Mouse (Mus musculus): ENCODE measurements around the gene Mrm2. TPM values are rescaled to one million over a fixed set of nuclear protein-coding genes. Genes with fewer than 3 reads are reported as not detected.
"Not testable (repeated sequence)": the region's sequence is repeated elsewhere in the genome, so short reads cannot be mapped to it uniquely, and the experiment has no call there.

Gene Mrm2
- polyA plus RNA-seq (2015; fragmentation: Nextera tagmentation; extraction: Ambion mirVana), result 20.2 and 21.5 TPM in 2 replicates

DNA sequence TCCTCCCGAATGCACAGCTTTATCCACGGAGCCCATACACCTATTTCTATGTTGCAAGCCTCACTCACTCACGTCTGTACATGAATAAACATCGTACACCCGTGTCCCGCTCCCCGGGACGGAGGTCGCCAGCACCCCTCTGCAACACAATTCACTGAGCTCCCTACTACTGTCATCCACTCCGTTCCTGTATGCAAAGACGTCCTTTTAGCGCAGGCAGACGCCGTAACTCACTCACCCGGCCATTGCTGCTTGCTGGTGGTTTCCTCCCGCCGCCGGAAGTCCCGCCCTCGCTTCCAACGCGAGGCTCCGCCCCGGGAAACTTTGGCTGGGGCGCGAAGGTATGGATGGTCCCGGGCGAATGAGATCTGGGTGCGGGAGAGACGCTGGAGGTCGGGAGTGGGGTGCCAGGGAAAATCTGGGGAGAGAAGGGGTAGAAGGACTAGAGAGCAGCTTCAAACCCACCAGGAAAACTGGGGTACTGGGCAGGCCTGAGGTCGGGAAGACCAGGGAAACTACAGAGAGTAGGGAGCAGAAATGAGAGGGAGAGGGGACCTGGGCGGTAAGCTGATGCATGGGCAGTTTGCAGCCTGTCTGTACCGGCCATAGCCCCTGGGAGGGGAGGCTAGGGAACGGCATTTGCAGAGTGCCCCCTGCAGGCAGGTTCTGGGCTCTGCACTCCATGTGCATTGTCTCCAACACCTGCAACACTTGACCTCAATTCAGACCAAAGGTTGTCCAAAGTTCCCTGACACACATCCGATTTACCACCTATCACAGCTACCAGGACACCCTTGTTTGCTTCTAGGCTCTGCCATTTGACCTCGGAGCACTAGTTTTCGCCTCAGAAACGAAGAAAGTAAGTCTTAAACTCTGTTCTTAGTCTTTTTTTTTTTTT, at the start of gene Mrm2:
Gene Mrm2, minus strand, starts transcription at position 284 of the 898 bp plus-strand sequence.
- Histone ChIP-seq H3K9ac (peak within 1 kb of the TSS; percentile 83), H3K9me3 (no peaks in the 10 kb centered on the region), H3K4me1 (replicated peaks) (peaks cover 20% of the 10 kb centered on the region), H3K27ac (peak within 1 kb of the TSS; percentile 84), H3K4me2 (peak within 1 kb of the TSS; percentile 67), H3K4me3 (peak within 1 kb of the TSS; percentile 61), H3K27me3 (no peaks in the 10 kb centered on the region), H3K36me3 (peaks cover 27% of the 10 kb centered on the region)
- WGBS, result 2% methylated on average over 39 of the region's 39 CpGs
- ATAC-seq (ENCODE audit: low FRiP score), result peak; percentile 84

DNA sequence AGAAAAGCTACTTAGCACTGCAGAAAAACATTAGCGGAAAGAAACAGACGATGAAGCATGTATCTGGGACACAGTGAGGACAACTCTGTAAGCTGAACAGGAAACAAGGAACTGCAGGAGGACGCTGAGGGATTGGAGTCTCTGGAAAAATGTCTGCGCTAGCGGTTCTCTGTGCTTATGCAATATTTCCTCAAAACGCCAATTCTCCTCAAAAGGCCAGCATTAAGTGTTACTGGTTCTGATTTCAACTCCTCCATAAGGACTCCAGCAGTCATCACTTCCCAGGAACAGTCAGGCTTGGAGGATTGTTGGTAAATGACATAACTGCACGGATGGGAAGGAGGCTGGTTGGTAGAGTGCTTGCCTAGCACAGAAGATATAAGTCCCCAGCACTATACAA, 49.5 kb upstream of the Mrm2 start:
- Histone ChIP-seq H3K27ac (no peak overlapping the region), H3K9me3 (no peaks in the 10 kb centered on the region), H3K9ac (no peak overlapping the region), H3K4me1 (replicated peaks) (peaks cover 10% of the 10 kb centered on the region), H3K4me2 (no peak overlapping the region), H3K36me3 (no peaks in the 10 kb centered on the region; the same call in 1 of the 2 replicates), H3K4me3 (no peak overlapping the region), H3K27me3 (no peaks in the 10 kb centered on the region)
- ATAC-seq (ENCODE audit: low FRiP score), result no peak
- 92% methylated on average over 7 of the region's 7 CpGs for WGBS

DNA sequence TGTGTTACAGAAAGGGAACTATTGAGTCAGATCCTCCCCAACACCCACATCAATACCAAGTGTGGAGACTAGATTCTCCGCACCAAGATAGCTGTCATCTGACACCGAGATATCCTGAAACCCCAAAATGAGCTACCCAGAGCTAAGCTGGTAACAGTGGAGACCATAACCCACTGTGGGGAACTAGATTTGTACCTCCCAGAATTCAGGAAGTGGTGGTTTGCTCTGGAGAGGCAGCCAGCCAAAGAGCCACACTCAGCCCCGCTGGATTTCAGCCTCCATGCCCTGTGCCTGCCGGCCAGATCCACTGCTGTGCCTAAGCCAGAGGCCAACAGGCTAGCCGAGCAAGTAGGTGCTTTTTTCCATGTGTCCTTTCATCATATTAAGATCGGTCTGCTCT, 47.6 kb upstream of the Mrm2 start:
- Histone ChIP-seq H3K4me1 (replicated peaks) (peaks cover 13% of the 10 kb centered on the region), H3K27ac (no peak overlapping the region), H3K9me3 (no peaks in the 10 kb centered on the region), H3K4me2 (no peak overlapping the region), H3K4me3 (no peak overlapping the region), H3K36me3 (no peaks in the 10 kb centered on the region; the same call in 1 of the 2 replicates), H3K27me3 (no peaks in the 10 kb centered on the region), H3K9ac (no peak overlapping the region)
- ATAC-seq (ENCODE audit: low FRiP score), result no peak
- whole genome bisulfite sequencing, result 85% methylated on average over 6 of the region's 6 CpGs

DNA sequence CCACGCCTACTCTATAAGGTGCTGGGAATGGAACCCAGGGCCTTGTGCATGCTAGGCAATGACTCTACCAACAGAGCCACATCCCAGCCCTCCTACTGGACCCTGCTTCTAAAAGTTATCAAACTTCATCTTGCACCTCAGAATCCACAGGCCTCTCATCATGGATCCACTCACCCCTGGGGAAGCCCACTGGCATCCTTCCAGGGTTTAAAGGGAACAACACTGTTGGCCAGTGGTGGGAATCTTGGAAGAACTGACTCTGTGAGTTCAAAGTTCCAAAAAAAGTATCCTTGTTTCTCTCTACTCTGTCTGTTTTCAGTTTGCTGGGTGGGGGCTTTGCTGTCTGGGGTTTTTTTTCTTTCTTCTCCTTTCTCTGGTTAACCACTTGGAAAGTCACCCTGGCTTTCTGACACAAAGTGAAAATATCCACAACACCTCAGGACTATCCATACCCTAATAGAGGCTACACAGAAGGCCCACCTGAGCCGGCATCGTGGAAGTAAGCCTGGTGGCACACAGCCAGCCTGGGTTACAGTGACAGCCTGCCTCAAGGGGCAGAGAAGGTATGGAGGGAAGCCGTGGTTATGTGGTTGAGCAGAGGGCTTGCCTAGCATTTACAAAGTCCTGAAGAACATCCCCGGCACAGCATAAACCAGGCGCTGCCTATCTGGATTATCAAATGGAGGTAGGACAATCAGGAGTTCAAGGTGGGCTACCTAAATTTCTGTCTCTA, 46.6 kb upstream of the Mrm2 start:
- ATAC-seq (ENCODE audit: low FRiP score), result no peak
- Histone ChIP-seq H3K9ac (no peak overlapping the region), H3K36me3 (no peaks in the 10 kb centered on the region; the same call in 1 of the 2 replicates), H3K4me1 (replicated peaks) (peaks cover 13% of the 10 kb centered on the region), H3K27me3 (no peaks in the 10 kb centered on the region), H3K27ac (no peak overlapping the region), H3K4me2 (no peak overlapping the region), H3K4me3 (no peak overlapping the region), H3K9me3 (no peaks in the 10 kb centered on the region)
- 94% methylated on average over 6 of the region's 6 CpGs for WGBS

DNA sequence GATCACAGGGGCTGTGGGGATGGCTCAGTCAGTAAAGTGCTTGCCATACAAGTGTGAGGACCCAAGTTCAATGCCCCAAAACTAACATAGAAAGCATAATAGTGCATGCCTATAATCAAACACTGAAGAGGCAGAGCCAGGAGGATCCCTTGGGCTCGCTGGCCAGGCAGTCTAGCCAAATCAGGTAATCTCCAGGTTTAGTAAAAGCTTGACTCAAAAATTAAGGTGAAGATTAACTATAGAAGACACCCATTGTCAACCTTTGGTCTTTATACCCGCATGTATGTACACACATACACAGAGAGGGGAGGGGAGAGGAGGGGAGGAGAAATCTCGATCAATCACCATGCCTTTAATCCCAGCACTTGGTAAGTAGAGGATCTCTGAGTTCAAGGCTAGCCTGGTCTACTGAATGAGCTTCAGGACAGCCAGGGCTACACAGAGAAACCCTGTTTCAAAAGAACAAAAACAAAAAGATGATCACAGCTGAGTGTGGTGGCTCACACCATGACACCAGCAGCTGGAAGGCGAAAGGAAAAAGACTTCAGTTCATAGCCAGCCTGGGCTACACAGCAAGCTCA, 43.6 kb upstream of the Mrm2 start:
- Histone ChIP-seq H3K27me3 (no peaks in the 10 kb centered on the region), H3K36me3 (no peaks in the 10 kb centered on the region), H3K4me2 (no peak overlapping the region), H3K4me1 (replicated peaks) (peaks cover 13% of the 10 kb centered on the region), H3K9ac (no peak overlapping the region), H3K9me3 (no peaks in the 10 kb centered on the region), H3K27ac (no peak overlapping the region), H3K4me3 (no peak overlapping the region)
- WGBS, result 92% methylated on average over 4 of the region's 4 CpGs
- no peak for ATAC-seq (ENCODE audit: low FRiP score)

DNA sequence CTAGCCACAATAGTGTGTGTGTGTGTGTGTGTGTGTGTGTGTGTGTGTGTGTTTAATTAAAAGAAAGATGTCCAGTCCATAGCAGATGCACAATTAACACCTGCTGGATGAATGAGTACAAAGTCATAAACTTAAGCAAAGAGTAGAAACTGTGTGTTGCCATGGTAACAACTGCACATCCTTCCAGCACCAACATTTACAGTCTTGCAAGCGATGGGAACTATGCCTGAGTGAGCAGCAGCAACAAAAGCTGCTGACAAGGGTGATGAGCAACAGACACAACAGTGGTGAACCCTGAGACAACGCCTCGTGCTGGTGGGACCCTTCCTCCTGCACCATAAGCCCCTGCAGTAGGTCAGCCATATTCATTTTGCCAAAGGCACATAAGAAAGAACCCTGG, 42.5 kb upstream of the Mrm2 start:
- Histone ChIP-seq H3K4me1 (replicated peaks) (peaks cover 10% of the 10 kb centered on the region), H3K27me3 (no peaks in the 10 kb centered on the region), H3K9me3 (no peaks in the 10 kb centered on the region), H3K27ac (no peak overlapping the region), H3K4me3 (no peak overlapping the region), H3K36me3 (no peaks in the 10 kb centered on the region), H3K9ac (peak overlapping the region; percentile 29; the same call in 1 of the 2 replicates), H3K4me2 (no peak overlapping the region)
- no peak for ATAC-seq (ENCODE audit: low FRiP score)
- 41% methylated on average over 3 of the region's 3 CpGs for WGBS

DNA sequence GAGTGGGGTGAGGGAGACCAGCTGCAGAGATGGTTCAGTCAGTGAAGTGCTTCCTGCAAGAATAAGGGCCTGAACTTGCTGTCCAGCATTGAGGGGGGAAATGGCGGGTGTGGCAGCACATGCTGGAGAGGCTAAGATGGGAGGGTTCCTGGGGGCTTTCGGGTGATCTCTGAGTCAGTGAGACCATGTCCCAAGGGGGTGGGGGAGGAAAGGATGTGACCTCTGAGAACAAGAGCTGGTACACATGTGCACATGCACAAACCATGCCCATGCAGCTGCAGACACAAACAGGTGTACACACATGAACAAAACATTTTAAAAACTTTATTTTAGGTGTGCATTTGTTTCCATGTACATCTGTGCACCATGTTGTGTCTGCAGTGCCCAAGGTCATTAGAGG, 42.0 kb upstream of the Mrm2 start:
- Histone ChIP-seq H3K27me3 (no peaks in the 10 kb centered on the region), H3K9ac (no peak overlapping the region), H3K36me3 (no peaks in the 10 kb centered on the region), H3K9me3 (no peaks in the 10 kb centered on the region), H3K4me2 (no peak overlapping the region), H3K27ac (no peak overlapping the region), H3K4me1 (replicated peaks) (peaks cover 10% of the 10 kb centered on the region), H3K4me3 (no peak overlapping the region)
- 85% methylated on average over 2 of the region's 2 CpGs for WGBS
- no peak for ATAC-seq (ENCODE audit: low FRiP score)

DNA sequence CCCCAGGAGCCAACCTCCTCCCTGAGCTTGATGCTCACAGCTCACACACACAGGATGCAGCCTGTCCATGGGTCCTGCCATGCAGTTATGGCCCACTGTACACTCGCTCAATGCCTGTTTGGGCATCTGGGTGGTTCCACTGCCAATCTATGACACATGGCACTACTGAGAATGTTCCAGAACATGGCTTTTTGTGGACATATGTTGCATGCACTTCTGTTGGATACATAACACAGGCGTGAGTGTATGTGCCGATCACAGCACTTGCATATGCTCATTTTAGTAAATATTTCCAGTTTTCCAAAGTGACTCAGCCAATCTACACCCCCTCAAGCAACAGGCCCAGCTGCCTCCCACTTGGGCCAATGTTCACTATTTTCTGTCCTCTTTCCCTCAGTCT, 40.0 kb upstream of the Mrm2 start:
- WGBS, result 97% methylated on average over 3 of the region's 3 CpGs
- Histone ChIP-seq H3K4me1 (replicated peaks) (peaks cover 10% of the 10 kb centered on the region), H3K27me3 (no peaks in the 10 kb centered on the region), H3K9ac (no peak overlapping the region), H3K4me3 (no peak overlapping the region), H3K27ac (no peak overlapping the region), H3K9me3 (no peaks in the 10 kb centered on the region), H3K4me2 (no peak overlapping the region), H3K36me3 (no peaks in the 10 kb centered on the region)
- no peak for ATAC-seq (ENCODE audit: low FRiP score)

DNA sequence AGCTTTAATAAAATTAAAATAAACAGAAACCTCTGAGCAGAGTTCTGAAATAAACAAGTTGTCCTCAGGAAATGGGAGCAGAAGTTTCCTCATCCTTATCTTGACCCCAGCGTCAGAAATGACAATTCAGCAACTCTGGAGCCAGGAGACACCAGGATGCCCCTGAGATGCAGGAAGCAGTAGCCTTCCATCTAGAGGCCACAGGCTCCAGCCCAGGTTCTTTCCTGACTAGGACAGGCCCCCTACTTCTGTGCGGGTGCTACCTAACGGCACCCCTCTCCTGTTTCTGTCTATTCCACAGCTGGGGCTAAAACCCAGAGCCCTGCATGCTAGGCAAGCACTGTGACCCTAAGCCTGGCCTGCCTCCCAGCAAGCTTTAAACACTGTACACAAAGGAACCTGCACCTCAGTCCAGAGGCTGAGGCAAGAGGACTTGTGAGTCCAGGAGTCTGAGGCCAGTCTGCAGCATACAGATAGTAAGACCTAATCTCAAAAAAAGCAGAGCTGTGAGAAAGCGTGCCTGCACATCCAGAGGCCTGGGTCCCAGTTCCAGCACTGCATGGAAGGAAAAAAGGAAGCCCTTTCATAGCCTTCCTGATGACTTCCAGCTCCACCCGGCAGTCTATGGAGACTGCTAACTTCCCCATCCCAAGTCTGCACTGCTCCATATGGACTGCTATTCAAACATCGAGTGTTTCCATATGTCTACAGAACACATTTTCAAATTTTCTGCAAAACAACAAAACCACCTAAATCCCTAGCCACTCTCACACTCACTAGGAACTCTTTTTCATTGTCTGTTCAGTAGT, 39.0 kb upstream of the Mrm2 start:
- Histone ChIP-seq H3K36me3 (no peaks in the 10 kb centered on the region), H3K4me3 (no peak overlapping the region), H3K4me1 (replicated peaks) (peaks cover 10% of the 10 kb centered on the region), H3K9ac (no peak overlapping the region), H3K27me3 (no peaks in the 10 kb centered on the region), H3K27ac (no peak overlapping the region), H3K9me3 (no peaks in the 10 kb centered on the region), H3K4me2 (no peak overlapping the region)
- WGBS, result 89% methylated on average over 6 of the region's 6 CpGs
- ATAC-seq (ENCODE audit: low FRiP score), result no peak

DNA sequence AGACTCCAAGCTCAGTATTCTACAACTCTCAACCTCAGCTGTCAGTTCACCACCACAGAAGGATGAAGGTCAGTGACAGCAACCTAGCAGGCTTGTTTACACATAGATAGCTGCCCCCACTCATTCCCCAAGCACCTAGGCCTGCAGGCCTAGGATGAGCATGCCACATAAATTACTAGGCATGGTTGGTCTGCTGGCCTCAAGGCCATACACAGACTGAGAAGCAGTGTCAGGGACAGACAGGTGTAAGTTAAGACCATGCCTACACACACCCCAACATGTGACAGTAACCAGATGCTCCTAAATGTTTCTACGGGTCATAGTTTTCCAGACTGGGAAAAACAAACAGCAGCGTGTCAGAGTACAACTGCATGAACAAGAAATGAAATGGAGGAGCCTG, 37.8 kb upstream of the Mrm2 start:
- Histone ChIP-seq H3K27ac (no peak overlapping the region), H3K4me2 (no peak overlapping the region), H3K4me3 (no peak overlapping the region), H3K27me3 (no peaks in the 10 kb centered on the region), H3K36me3 (no peaks in the 10 kb centered on the region), H3K9ac (no peak overlapping the region), H3K4me1 (replicated peaks) (peaks cover 8% of the 10 kb centered on the region), H3K9me3 (no peaks in the 10 kb centered on the region)
- 93% methylated on average over 2 of the region's 2 CpGs for WGBS
- no peak for ATAC-seq (ENCODE audit: low FRiP score)

DNA sequence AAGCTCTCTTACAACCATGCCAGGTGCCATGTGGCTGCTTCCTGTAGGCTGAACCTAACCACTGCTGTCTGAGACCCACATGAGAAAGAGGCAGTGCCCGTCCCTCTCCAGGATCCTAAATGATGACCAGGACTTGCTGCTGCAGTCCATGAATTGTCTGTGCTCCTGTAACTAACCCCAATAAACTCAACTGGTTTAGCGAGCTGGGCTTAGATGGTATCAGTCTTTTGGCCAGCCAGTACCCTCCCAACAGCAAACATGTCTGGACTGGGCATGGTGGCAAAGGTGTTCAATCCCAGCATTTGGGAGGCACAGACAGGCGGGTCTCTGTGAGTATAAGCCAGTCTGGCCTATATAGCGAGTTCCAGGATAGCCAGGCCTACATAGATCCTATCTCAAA, 37.2 kb upstream of the Mrm2 start:
- Histone ChIP-seq H3K9ac (no peak overlapping the region), H3K4me2 (no peak overlapping the region), H3K9me3 (no peaks in the 10 kb centered on the region), H3K4me3 (no peak overlapping the region), H3K4me1 (replicated peaks) (peaks cover 3% of the 10 kb centered on the region; the same call in 1 of the 2 replicates), H3K27ac (no peak overlapping the region), H3K36me3 (no peaks in the 10 kb centered on the region), H3K27me3 (no peaks in the 10 kb centered on the region)
- WGBS, result 92% methylated on average over 4 of the region's 4 CpGs
- no peak for ATAC-seq (ENCODE audit: low FRiP score)

DNA sequence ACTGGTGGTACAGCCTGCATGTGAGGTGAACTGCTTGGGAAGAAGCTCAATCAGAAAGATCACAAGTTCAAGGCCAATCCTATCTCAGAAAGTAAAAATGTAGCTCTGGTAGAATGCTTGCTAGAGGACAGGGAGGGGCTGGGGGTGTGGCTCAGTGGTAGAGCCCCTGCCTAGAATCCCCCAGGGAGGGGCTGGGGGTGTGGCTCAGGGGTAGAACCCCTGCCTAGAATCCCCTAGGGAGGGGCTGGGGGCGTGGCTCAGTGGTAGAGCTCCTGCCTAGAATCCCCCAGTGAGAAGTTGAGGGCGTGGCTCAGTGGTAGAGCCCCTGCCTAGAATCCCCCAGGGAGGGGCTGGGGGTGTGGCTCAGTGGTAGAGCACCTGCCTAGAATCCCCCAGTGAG, 36.4 kb upstream of the Mrm2 start:
- not testable (repeated sequence) for H3K4me1 ChIP-seq (replicated peaks); H3K4me2 ChIP-seq; H3K9ac ChIP-seq; H3K4me3 ChIP-seq; H3K27me3 ChIP-seq; ATAC-seq (ENCODE audit: low FRiP score); H3K9me3 ChIP-seq; H3K27ac ChIP-seq; H3K36me3 ChIP-seq
- 88% methylated on average over 2 of the region's 2 CpGs for WGBS
